Mouse (Mus musculus) frontal cortex, postnatal 25 days (tissue): ENCODE results near the gene Dppa2.

ENCODE experiments used
- DNase-seq, 2 experiments: peaks; one replicate each; pipeline ENCODE4 v3.0.0; 2022; ENCODE audit warnings: low spot score in 2 of 2

The Dppa2 gene

DNA sequence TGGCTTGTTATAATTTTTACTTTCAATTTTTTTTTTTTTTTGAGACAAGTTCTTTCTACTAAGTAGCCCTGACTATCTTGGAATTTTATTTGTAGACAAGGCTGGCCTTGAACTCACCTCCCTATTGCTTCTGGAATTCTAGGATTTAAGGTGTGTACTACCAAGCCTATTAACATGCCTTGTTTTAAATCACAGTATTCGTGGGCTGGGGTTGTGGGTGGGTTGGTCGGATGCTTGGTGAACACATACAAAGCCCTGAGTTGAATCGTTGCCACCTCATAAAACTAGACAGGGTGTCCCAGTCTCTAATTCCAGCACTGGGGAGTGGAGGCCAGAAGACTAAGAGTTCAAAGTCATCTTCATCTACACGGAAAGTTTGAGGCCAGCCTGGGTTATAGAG, 31.6 kb downstream of the Dppa2 start:
- DNase-seq = no peak

DNA sequence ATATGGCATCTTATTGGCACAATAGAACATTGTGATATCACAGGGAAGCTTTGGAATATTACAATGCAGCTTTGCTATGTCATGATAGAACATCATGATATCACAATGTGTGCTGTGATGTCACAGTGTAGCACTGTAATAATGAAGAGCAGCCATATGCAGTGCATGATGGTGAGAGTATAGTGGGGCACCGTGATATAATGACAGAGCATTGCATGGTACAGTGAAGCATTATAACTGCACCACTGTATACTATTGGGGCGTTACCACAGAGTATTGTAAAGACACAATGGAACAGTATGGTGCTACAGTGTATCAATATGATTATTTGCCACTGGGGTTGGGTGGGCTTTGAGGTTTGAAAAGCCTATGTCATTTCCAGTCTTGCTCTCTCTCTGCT, 40.5 kb downstream of the Dppa2 start:
- no peak for DNase-seq

DNA sequence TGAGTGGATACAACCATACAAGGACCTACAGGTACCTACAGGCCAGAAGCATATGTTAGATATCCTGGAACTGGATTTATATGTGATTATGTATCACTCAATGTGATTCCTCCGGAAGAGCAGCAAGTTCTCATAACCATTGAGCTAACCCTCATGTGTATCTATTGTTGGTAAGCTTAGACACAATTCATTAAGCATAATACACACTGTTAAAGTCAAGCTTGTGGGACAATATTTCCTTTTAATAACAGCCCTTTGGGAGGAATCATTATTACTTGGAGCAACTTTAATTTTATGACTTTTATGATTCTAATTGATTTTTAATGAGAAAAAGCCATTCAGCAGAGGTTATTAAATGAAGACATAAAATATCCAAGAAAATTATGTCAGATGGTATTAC, 43.5 kb downstream of the Dppa2 start:
- no peak for DNase-seq

DNA sequence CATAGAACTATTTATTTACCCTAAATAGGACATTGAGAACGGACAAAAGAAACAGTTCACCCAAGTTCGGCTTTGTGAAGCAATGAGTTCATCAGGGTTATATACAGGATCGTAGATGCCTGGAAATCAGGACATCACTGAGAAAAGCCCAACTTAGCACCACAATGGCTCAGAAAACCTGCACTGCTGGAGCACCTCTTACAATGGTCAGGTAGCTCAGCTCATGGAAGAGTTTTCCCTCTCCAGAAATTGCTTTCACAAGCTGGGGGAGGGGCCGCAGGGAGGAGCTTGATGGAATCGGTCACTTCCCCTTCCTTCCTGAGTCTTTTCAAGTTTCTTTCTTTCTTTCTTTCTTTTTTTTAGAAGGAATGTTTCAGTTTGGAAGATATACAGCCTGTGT, 52.0 kb downstream of the Dppa2 start:
- no peak for DNase-seq

DNA sequence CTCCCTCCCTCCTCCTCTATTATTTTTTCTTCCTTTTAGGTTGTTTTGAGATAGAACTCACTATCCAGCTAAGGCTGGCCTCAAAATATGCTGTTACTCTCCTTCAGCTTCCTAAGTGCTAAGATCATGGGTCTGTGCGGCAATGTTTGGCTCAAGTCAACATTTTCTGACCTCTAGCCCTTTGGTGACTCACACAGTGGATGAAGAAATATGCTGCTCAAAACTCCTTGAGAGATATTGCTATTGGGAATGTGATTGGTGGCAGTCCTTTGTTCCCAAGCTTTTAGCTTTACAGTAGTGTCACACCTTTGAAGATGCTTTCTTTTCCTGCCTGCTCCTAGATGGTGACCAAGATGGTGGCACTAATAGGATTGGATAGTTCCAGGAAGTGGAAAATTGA, 52.7 kb downstream of the Dppa2 start:
- no peak for DNase-seq

DNA sequence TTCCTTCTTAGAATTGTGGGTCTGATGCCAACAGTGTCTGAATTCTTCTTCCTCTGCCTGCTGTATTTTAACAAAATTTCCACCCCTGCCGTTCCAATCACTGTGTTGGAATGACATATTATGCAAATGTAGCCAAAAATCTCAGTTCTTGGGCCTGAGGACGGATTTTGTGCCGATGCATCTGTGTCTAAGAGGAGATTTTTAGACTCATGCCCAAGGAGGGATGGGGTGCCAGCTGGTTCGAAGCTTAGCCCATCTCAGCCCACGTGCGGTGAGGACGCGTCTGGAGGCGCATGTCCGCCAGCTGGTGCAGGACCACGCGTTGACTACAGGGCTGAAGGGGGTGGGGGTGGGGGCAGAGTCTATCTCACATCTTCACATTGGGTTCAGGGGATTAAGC, 57.2 kb downstream of the Dppa2 start:
- DNase-seq = peak; percentile 5 to 10

DNA sequence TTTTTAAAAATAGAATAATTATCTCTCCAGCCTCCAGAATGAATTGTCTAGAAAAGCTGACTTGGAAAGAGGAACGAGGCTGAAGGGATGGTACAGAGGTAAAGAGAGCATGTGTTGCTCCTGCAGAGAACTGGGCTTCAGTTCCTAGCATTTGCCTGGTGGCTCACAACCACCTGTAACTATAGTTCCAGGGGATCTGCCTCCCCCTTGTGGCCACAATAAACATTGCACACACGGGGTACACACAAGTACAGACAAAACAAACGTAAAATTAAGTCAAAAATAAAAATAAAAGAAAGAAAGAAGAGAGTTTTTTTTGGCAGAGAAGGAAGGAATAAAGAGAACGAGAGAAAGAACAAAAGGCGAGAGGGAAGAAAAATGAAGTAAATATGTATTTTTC, 63.1 kb downstream of the Dppa2 start:
- no peak for DNase-seq

DNA sequence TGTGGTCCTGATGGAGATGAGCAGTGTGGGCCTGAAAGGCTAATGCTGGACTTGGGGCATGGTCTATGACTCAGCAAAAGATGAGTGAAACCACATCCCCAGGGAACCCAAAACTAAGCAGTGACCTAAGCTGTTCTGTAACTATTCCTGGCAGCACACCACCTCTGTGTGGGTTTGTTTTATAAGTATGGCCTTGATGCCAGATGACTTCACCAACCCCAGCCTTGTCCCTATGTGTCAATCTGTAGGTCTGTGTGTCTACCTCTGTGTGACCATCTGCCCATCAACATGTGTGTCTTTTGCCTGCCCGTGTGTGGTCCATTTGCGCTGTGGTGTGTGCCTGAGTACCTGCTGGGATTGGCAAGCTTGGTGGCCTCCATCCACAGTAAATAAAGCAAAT, 64.4 kb downstream of the Dppa2 start:
- no peak for DNase-seq
